In genomic region chr11:58042861-58043431, GRCm38 (mm10) we compare ENCODE assay signal across 30 mouse cellular contexts. TPM values are rescaled to one million over a fixed set of nuclear protein-coding genes. Genes with fewer than 3 reads are reported as not detected.
"Had no signal": no experiment of that assay in that cellular context is flagged by ENCODE, and none has a peak within 500 bp of the region (broad histone marks: within the 10 kb centered on the region; RNA-seq: fewer than 3 reads in every experiment).

No protein-coding gene starts in this region.

- H3K9me3 ChIP-seq: liver, embryonic 15.5 days; lung, embryonic 15.5 days; megakaryocyte, embryonic 14.5 days; midbrain, embryonic 10.5 days; midbrain, embryonic 15.5 days; neural tube, embryonic 12.5 days; neural tube, embryonic 15.5 days had no signal

- H3K9ac ChIP-seq: liver, embryonic 15.5 days; lung, embryonic 15.5 days; midbrain, embryonic 15.5 days; neural tube, embryonic 12.5 days; neural tube, embryonic 15.5 days had no signal

- H3K4me1 ChIP-seq: midbrain, embryonic 10.5 days; midbrain, embryonic 15.5 days had no signal

- DNase-seq: kidney, postnatal 25 days; layer of hippocampus, adult 9-11 months; lung, adult 18-20 months; lung, postnatal 10 days; lung, postnatal 36 days; right cerebral cortex, adult 18-20 months; right cerebral cortex, postnatal 14 days; right cerebral cortex, postnatal 4 days; thymus, adult 2 months; thymus, postnatal 14 days; thymus, postnatal 4 days had no signal

- H3K4me2 ChIP-seq: liver, embryonic 15.5 days; lung, embryonic 15.5 days; midbrain, embryonic 15.5 days; neural tube, embryonic 12.5 days; neural tube, embryonic 15.5 days had no signal

- ATAC-seq: midbrain, embryonic 15.5 days had no signal

- H3K27ac ChIP-seq: kidney, postnatal 0 days; layer of hippocampus, adult 2 months; left cerebral cortex, adult 2 months; liver, embryonic 15.5 days; lung, embryonic 15.5 days; midbrain, embryonic 10.5 days; midbrain, embryonic 15.5 days; neural tube, embryonic 12.5 days; neural tube, embryonic 15.5 days; stomach, postnatal 0 days had no signal

- H3K4me3 ChIP-seq: layer of hippocampus, adult 2 months; left cerebral cortex, adult 2 months; liver, embryonic 15.5 days; lung, embryonic 15.5 days; megakaryocyte, embryonic 14.5 days; midbrain, embryonic 10.5 days; midbrain, embryonic 15.5 days; neural tube, embryonic 12.5 days; neural tube, embryonic 15.5 days had no signal

- H3K27me3 ChIP-seq: liver, embryonic 15.5 days; lung, embryonic 15.5 days; megakaryocyte, embryonic 14.5 days; midbrain, embryonic 15.5 days; neural tube, embryonic 12.5 days; neural tube, embryonic 15.5 days had no signal

RNA-seq across cellular contexts. Expression of gene Gm12248, which starts 50.0 kb away (rescaled TPM):
- total RNA-seq: layer of hippocampus, adult 2 months; layer of hippocampus, postnatal 25 days; left cerebral cortex, adult 2 months; left cerebral cortex, postnatal 10 days; left cerebral cortex, postnatal 36 days; liver, adult 2 months had no signal
- polyA plus RNA-seq: kidney, embryonic 14.5 days; kidney, postnatal 0 days; limb, embryonic 11.5 days; limb, embryonic 14.5 days; liver, embryonic 15.5 days; lung, embryonic 15.5 days; midbrain, embryonic 10.5 days; neural tube, embryonic 12.5 days; neural tube, embryonic 15.5 days; stomach, embryonic 14.5 days; stomach, postnatal 0 days had no signal
